Mouse (Mus musculus) R1 (cell line): Measurements from ENCODE around the gene Zfp536.

Experiments used
- DNase-seq: peaks from one replicate; pipeline ENCODE4 v3.0.0-alpha.2; 2018; ENCODE audit warnings: low read depth, low spot score

Gene Zfp536

DNA sequence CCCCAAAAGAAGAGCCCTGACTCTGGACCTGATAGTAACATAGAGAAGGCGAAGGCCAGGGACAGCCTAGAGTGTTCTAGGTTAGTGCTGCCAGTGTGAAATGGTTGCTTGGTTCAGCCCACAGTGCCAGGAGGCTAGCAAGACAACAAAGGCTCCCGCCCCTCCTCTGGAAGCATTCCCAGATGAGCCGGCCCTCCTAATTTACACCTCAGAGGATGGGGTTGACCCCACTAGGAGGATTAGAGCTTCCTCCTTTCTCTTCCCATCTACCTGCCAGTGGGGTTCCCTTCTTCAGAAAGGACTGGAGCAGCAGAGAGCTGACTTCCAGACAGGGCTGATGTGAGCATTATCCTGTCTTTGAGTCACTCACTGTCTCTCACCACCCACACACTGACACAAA is 219.8 kb downstream of the Zfp536 start:
- DNase-seq, result peak; percentile 91

GRCm38 (mm10) chr7:37552384-37552783 is 221.1 kb downstream of the Zfp536 start:
- DNase-seq, result no peak

DNA sequence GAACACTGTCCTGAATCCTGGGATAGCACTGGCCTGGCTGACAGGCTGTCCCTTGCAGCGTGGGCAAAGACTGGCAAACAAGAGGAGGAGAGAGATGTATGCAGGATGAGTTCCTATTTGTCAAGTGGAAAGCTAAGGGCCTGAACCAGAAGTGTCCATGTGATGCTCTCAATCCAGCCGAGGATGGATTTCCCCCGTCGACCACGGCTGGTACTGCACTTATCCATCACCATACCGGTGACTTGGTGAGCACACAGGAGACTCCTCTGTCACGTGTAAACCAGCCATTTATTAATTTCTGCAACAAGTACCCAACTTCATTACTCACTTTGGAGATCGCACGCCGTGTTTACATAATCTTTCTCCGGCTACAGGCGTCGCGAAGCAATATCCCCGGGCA is 224.6 kb downstream of the Zfp536 start:
- DNase-seq, result peak; percentile 45

- no peak for DNase-seq
These were observed 229.4 kb downstream of the Zfp536 start for GRCm38 (mm10) chr7:37544011-37544410.

DNA sequence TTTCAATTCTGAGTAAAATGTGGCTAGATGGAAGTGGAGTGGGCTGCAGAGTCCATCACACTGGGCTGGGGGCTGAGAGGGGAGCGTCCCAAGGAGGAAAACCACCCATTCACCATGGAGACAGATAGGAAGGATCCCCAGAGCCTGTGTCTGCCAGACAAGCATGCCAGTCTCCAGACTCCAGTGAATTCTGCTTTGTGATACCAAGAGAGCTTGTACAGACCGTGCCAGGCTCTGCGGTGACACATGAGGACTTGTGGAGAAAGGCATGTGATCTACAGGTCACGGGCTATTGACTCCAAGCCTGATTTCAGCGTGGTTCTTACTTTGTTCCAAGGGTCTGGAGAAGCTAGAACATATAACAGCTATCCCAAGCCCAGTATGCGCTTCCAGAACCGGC is 230.5 kb downstream of the Zfp536 start:
- DNase-seq, result no peak

DNA sequence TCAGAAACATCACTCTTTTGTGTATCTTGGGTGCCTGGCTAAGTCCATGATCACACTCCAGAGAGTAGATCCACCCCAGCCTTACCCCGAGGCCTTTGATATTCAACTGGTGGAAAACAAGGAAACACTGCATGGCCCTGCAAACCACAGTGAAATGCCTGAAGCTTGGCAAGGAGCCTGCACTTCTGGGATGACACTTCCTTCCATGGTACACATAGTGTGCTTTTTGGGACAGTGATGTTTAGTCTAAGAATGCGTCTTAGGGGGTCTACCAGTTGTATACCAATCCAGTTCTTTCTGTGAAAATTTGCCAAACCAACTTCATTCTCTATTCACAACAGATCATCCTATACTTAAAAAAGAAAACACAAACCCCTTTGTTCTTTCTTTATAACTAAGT is 242.3 kb downstream of the Zfp536 start:
- no peak for DNase-seq

DNA sequence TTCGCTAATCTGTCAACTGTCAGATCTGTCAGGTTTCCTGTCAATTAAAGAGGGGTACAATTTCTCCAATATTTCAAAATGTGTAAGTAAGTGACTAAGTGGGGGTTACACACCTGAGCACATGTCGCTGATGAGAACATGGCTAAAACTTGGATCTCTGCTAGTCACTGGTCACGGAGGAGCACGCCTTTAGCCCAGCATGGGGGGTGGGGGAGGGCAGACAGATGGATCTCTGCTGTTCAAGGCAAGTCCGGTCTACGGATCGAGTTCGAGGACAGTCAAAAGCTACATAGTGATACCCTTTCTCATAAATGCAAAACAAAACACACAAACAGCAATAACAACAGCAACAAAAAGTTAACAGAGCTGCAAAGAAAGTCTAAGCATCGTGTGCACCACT is 245.1 kb downstream of the Zfp536 start:
- no peak for DNase-seq

DNA sequence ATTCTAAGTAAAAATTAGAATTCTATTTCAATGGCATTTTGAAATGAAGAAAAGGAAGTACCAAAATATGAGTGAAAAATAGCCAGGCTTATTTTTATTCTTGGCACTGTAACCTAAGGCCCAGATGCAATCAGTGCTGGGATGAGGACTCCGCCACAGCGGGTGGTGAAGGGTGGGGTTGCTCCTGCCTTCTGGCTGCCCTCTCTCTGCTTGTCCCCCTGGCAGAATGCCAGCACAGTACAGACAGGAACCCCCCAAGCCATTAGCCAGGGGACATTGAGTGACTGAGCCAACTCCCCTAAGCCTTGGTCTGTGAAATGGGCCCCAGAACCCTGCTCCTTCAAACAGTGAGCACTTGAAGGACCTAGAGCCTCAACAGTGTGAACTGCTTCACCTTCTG is 245.6 kb downstream of the Zfp536 start:
- no peak for DNase-seq

DNA sequence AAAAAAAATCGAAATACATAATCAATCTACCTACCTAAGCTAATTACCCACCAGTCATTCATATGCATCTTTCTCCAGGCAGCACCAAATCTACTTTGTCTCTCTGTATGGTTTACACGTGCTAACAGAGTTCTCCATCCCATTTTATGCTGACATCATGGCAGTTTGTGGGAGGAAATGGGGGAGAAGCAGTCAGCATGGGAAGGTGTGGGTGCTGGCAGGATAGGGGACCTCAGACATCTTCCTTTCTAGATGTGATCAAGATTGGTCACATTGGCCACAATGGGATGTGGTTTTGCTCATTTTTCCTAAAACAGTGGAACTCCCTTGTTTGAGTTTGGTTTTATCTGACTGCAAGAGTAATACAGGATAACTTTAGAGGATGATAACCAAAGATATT is 252.0 kb downstream of the Zfp536 start:
- DNase-seq, result no peak

DNA sequence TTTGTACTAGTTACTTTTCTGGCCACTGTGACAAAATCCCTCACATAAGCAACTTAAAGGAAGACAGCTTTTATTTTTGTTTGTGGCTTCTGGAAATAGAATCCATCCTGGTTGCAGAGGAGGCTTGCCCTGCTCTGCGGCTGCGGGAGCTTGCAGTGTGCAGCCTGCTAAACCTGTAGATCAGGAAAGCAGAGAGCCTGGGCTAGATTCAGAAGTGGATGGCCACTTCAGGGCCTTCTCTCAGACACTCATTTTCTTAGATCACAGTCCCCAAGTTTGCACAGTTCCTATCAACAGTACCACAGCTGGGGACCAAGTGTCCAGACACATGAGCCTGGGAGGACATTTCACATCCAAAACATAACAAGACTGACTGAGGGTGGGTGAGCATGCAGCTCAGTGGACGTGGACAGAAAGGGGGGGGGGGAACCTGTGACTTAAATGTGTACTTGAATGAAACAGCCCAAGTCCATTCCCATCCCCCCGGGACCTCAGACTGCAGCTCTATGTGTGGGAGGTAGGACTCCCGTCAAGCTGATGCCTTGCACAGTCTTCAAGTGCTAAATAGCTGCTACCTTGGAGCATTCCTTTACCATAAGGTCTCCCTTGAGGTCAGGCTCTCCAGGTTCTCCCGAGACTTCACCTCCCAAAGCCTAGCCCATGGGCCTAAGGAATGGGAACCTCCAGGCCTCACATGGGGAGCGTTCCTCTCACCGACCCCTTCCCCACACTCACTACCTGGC is 262.3 kb downstream of the Zfp536 start:
- no peak for DNase-seq

- DNase-seq, result no peak
These were observed 263.7 kb downstream of the Zfp536 start for GRCm38 (mm10) chr7:37509700-37510099.

DNA sequence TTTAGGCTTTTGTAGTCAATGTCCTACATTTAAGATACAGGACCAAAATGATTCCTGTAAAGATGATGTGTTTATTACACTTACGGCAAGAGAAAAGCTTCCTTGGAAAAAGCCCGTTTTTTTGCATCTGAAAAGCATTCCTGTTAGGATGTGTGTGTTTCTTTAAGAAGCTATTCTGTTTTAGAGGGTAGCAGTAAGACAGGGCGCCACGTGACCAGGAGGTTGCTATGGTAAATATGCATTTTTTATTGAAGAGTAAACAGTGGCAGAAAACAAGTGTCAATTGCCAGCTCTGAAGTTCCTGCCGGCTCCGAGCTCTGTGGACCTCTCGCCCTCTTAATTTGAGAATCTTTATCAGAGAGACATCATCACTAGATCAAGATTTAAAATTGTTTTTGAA is 267.9 kb downstream of the Zfp536 start:
- no peak for DNase-seq

GRCm38 (mm10) chr7:37505096-37505495 is 268.3 kb downstream of the Zfp536 start:
- no peak for DNase-seq

GRCm38 (mm10) chr7:37498881-37499280 is 274.6 kb downstream of the Zfp536 start:
- DNase-seq, result peak; percentile 87

DNA sequence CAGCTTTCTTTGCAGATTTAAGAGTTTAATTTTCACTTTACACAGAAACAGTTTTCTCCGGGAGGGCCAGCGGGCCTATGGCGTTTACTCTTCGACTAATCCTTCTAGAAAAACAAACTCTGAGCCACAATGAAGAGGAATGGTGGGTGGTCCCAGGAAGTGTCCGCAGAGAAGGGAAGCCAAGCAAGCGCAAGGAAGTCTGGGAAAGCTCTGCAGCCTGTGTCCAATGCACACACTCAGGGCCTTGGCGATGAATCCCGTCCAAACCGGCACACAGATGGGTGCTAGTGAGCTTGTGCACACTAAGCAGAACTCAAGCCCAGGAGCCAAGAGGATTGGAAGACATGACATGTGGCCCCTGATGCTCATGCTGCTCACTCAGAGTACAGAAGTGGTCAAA is 276.9 kb downstream of the Zfp536 start:
- no peak for DNase-seq

GRCm38 (mm10) chr7:37490312-37490711 is 283.1 kb downstream of the Zfp536 start:
- no peak for DNase-seq

GRCm38 (mm10) chr7:37484946-37485345 is 288.5 kb downstream of the Zfp536 start:
- no peak for DNase-seq

DNA sequence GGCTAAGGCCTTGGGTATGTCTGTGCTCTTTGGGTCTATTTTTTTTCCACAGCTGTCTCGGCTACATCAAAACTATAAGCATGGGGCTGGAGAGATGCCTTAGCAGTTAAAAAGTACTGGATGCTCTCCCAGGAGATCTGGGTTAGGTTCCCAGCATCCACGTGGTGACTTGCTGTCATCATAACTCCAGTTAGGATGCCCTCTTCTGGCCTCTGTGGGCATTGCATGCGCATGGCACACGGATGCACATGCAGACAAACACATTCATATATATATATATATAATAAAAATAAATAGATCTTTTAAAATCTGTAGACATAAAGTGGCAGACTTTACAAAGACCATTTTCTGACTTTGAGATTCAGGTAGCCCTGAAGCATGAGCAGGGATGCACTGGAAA is 290.9 kb downstream of the Zfp536 start:
- DNase-seq, result peak; percentile 69

DNA sequence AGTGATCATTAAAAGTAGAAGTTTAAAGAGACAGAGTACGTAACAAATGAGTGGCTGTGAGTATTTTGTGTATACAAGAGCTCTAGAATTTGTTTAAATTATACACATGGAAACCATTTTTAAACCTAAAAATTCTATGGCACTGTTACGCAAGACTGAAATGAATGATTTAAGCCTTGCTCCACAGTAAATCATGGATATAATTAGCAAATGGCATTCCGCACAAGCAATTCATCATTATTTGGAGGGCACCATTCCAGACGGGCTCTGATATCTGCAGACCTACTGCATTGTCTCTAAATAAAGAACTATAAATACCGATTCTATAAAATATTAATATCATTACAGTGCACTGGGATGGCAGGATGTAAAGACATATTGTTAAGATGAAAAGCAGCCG is 292.3 kb downstream of the Zfp536 start:
- no peak for DNase-seq

DNA sequence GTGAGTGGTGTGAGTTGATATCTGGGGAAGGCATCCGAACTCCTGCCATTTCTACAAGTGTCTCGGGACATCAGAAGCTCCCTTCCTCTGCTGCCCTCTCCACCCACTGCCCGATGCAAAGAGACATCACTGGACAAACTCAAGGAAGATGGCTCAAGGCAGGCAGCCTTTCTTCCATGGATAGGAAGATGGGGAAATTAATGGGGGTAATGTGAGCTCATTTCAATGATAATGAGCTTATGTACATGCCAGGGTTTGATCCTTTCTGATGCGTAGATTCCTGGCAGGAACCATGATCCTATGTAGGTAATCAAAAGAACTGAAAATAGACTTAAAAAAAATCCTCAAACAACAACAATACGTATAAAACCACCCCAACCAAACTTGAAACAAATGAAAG is 296.1 kb downstream of the Zfp536 start:
- peak; percentile 20 for DNase-seq

- peak; percentile 93 for DNase-seq
These were observed 298.0 kb downstream of the Zfp536 start for GRCm38 (mm10) chr7:37475485-37475884.

DNA sequence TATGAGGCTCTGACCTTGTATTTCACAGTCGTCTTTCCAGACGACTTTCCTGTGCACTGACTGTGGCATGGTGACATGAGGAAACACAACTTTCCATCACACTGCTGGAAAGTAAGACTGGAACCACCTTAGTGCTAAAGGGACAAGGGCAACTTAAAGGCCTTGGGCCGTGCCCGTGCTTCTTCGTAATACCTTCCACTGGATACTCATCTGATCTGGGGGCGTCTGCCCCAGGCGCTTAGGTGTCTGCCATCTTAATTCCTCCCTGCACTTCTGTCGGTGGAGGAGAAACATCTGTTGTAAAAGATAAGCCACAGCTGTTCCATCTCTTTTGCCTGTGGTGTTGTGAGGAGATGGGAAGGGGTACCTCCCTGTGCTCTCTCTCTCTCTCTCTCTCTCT is 299.2 kb downstream of the Zfp536 start:
- DNase-seq, result peak; percentile 29

DNA sequence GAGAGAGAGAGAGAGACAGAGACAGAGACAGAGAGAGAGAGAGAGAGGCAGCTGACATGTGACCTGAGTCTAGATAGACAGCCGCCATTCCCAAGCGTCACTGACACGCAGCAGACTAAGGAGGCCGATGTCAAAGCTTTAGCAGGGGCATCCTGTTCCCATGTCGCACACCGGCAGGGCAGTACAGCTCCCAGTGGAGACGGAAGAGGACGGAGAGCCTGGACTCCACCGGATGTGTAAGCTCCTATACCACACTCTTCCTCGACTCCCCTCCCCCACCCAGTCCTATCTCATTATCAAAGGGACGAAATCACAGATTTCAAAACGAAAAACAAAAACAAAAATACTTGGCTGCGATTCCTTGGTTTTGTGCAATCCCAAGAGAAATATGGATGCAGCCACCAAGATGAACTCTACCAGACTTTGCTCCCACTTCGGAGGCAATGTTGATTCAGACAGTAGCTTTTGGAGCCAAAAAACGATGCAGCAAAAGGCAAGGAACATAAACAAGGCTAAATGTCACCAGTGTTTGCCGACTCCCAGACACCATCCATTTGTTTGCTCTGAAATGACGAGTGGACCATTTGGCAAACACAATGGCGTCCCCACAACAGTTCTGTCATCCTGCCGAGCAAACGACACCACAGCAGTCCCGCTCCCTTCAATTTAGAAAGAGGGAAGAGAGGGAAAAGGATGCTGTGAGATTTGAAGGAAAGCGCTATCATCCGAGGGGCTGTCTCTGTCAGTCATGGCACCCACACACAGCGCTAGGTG is 299.9 kb downstream of the Zfp536 start:
- no peak for DNase-seq
